Mouse (Mus musculus) Muller cell, postnatal 12 days (primary cell): ENCODE measurements around the gene Palm2.

Experiments
- DNase-seq: peaks from one replicate; pipeline ENCODE4 v3.0.0-alpha.2; 2015; ENCODE audit errors: inconsistent ontology term

The Palm2 gene

DNA sequence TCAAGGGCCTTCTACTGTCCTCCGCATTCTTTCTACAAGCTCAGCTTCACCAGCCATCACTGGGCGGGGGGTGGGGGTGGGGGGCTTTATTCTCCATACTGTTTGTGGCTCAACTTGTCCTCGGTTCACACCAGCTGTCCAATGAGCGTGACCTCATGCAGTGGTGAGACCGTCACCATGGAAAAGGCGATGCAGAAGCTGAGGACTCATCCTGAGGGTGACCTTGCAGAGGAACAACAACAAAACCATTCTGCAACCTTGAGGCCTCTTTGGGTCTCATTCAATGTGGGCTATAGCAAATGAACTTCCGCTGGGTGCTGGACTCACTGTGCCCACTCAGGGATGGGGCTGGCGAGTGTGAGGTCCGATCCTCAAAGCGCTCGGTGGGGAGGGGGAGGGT, 317.5 kb downstream of the Palm2 start:
- no peak for DNase-seq

DNA sequence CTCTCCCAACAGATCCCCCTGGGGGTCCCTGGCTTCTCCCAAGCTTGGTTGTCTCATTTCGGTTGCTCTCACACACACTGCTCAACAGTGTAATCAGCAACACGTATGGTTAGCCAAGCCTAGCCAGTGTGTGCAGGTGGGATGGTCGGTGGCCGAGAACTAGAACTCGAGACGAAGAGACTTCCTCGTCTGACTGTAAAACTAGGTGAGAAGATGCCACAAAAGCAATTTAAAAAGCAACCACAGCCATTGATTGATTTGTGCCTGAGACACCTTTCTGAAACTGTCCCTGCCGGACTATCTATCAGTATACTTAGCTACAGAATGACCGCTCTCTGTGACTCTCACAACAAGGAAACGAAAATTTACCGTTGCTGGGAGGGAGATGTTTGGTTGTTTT, 321.0 kb downstream of the Palm2 start:
- no peak for DNase-seq

DNA sequence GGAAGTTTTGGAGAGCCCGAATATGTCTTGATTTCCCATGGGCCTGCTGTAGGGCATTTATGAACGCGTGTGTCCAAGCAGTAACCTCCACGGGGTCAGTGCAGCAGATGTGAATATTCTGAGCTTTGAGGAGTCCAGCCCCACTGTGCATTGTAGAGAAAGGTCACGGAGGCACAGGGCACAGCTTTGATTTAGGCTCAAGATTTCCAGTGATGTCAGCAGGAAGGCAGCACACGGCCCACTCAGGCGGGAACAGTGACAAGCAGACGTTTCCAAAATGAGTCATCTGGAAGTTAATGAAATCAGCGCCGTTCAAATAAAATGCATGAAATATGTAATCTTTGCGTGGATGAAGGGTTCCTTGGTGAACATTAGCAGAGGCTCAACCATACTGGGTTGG, 323.9 kb downstream of the Palm2 start:
- DNase-seq: peak; percentile 62
